Mouse (Mus musculus) myocyte (in vitro differentiated cells): ENCODE data around the gene Cep72.

ENCODE experiments used
- CEBPB ChIP-seq: IDR thresholded peaks from 2 replicates; pipeline ENCODE4 v1.6.1; 2011; ENCODE audit warnings: mild to moderate bottlenecking, moderate library complexity; ENCODE audit not compliant: poor library complexity, insufficient read depth, severe bottlenecking
- E2F4 ChIP-seq: IDR thresholded peaks from one replicate; pipeline ENCODE4 v1.6.1; 2011; ENCODE audit warnings: mild to moderate bottlenecking, control low read depth, moderate library complexity; ENCODE audit not compliant: insufficient read depth
- MAX ChIP-seq: IDR thresholded peaks from one replicate; pipeline ENCODE4 v1.6.1; 2011; ENCODE audit warnings: low read depth, mild to moderate bottlenecking, control low read depth
- MYOG ChIP-seq, 3 experiments: IDR thresholded peaks; one replicate each; pipeline ENCODE4 v1.6.1; 2011; ENCODE audit warnings: control low read depth in 2 of 3, low read depth in 2 of 3, mild to moderate bottlenecking in 2 of 3; ENCODE audit not compliant: insufficient read length in 2 of 3, control insufficient read depth in 1 of 3, insufficient read depth in 1 of 3
- POLR2A ChIP-seq: IDR thresholded peaks from one replicate; pipeline ENCODE4 v1.6.1; 2011; ENCODE audit warnings: low read depth, mild to moderate bottlenecking, control low read depth, moderate library complexity; ENCODE audit not compliant: insufficient read length
- POLR2AphosphoS2 ChIP-seq: IDR thresholded peaks from one replicate; pipeline ENCODE4 v1.6.1; 2011; ENCODE audit warnings: low read depth, control low read depth; ENCODE audit not compliant: insufficient read length
- REST ChIP-seq: IDR thresholded peaks from one replicate; pipeline ENCODE4 v1.6.1; 2011; ENCODE audit warnings: mild to moderate bottlenecking, control low read depth, moderate library complexity; ENCODE audit not compliant: insufficient read depth, insufficient read length
- SRF ChIP-seq: IDR thresholded peaks from one replicate; pipeline ENCODE4 v1.6.1; 2011; ENCODE audit warnings: low read depth; ENCODE audit not compliant: control insufficient read depth, insufficient read length
- TCF12 ChIP-seq: IDR thresholded peaks from one replicate; pipeline ENCODE4 v1.6.1; 2011; ENCODE audit warnings: mild to moderate bottlenecking, control low read depth; ENCODE audit not compliant: poor library complexity, insufficient read depth, severe bottlenecking
- TCF3 ChIP-seq: IDR thresholded peaks from one replicate; pipeline ENCODE4 v1.6.1; 2011; ENCODE audit warnings: low read depth, control low read depth; ENCODE audit not compliant: insufficient read length
- USF1 ChIP-seq: IDR thresholded peaks from one replicate; pipeline ENCODE4 v1.6.1; 2011; ENCODE audit warnings: low read depth, mild to moderate bottlenecking, control low read depth, moderate library complexity

GRCm38 (mm10) chr13:74017426-74017825 is 44.7 kb downstream of the Cep72 start:
- no peak for TF ChIP-seq POLR2A
- TF ChIP-seq MYOG (IDR thresholded peaks at IDR 0.05; ENCODE audit: control insufficient read depth in 1 of 3, insufficient read depth in 1 of 3, insufficient read length in 2 of 3, low read depth in 2 of 3), result no peak
- TF ChIP-seq TCF3, result no peak
- TF ChIP-seq TCF12, result no peak
- no peak for TF ChIP-seq SRF
- TF ChIP-seq E2F4, result no peak
- TF ChIP-seq REST, result no peak
- TF ChIP-seq USF1, result no peak
- no peak for TF ChIP-seq CEBPB
- no peak for TF ChIP-seq POLR2AphosphoS2
- no peak for TF ChIP-seq MAX
